ENCODE assay signal across 8 mouse cellular contexts in genomic region chr4:57039127-57040031, GRCm38 (mm10). TPM values are rescaled to one million over a fixed set of nuclear protein-coding genes. Genes with fewer than 3 reads are reported as not detected.
DNase-seq lines count a peak whose midpoint lies in the region; ATAC-seq lines count a peak whose summit lies in the region.

No protein-coding gene starts in this region.

- H3K9me3 ChIP-seq in heart, embryonic 14.5 days (ENCODE audit: control insufficient read depth, low read length): peaks cover 2% of the 10 kb centered on the region; the same call in 1 of the 2 replicates
- peaks cover 4% of the 10 kb centered on the region; the same call in 1 of the 2 replicates for H3K9me3 ChIP-seq in forebrain, embryonic 10.5 days

- H3K9ac ChIP-seq in heart, embryonic 14.5 days (ENCODE audit: low read length): peak overlapping the region; percentile 25; the same call in 1 of the 2 replicates

- H3K4me3 ChIP-seq in heart, embryonic 14.5 days (ENCODE audit: control insufficient read depth in 1 of 2, insufficient read depth in 1 of 2, low read depth in 1 of 2, low read length in 2 of 2): peak overlapping the region in 1 of 2 experiments; percentile 3; a peak in 1 of 4 replicates
- peak overlapping the region; percentile 50 for H3K4me3 ChIP-seq in forebrain, embryonic 10.5 days

- ATAC-seq in heart, embryonic 14.5 days (ENCODE audit: insufficient number of reproducible peaks, insufficient read depth, low FRiP score, low read depth): no peak

- intact Hi-C loops in left cerebral cortex, postnatal 4 days (cut with DNase I): no loop called here

- no peak overlapping the region for H3K27ac ChIP-seq in heart, embryonic 14.5 days (replicated peaks in 1 of 2; ENCODE audit: control insufficient read depth in 1 of 2, insufficient read depth in 1 of 2, low read depth in 2 of 2, low read length in 2 of 2)
- peak overlapping the region; percentile 75 for H3K27ac ChIP-seq in forebrain, embryonic 10.5 days

- 13% methylated on average over 23 of the region's 23 CpGs for WGBS in heart, embryonic 14.5 days
- 14% methylated on average over 23 of the region's 23 CpGs for WGBS in forebrain, embryonic 10.5 days

- H3K27me3 ChIP-seq in heart, embryonic 14.5 days (ENCODE audit: control insufficient read depth, insufficient read depth, low read length): no peaks in the 10 kb centered on the region
- H3K27me3 ChIP-seq in forebrain, embryonic 10.5 days (ENCODE audit: poor library complexity, severe bottlenecking): peaks cover 30% of the 10 kb centered on the region

- H3K4me2 ChIP-seq in heart, embryonic 14.5 days (ENCODE audit: low read length): peak overlapping the region; percentile 52

- no peak for DNase-seq in heart, postnatal 4 days
- peak; percentile 95 for DNase-seq in brain, adult 2 months (ENCODE audit: low read depth, low spot score)
- DNase-seq in forebrain, embryonic 10.5 days (ENCODE audit: extremely low spot score, low spot score): peak; percentile 27
- DNase-seq in left cerebral cortex, postnatal 4 days: peak; percentile 68
- DNase-seq in retina, embryonic 14.5 days (ENCODE audit: low spot score): peak; percentile 74
- no peak for DNase-seq in urinary bladder, postnatal 10 days (ENCODE audit: low spot score)
- DNase-seq in adrenal gland, postnatal 36 days: no peak

- peaks cover 3 to 7% of the 10 kb centered on the region in 2 experiments for H3K4me1 ChIP-seq in heart, embryonic 14.5 days (ENCODE audit: control insufficient read depth in 2 of 2, insufficient read depth in 2 of 2, low read length in 2 of 2)
- peaks cover 19% of the 10 kb centered on the region for H3K4me1 ChIP-seq in forebrain, embryonic 10.5 days

- H3K36me3 ChIP-seq in heart, embryonic 14.5 days (ENCODE audit: control insufficient read depth, insufficient read depth, low read length): no peaks in the 10 kb centered on the region
- H3K36me3 ChIP-seq in forebrain, embryonic 10.5 days (replicated peaks): no peaks in the 10 kb centered on the region

RNA-seq across cellular contexts. Expression of gene Frrs1l, which starts 49.2 kb away (rescaled TPM):
- polyA plus RNA-seq in heart, embryonic 14.5 days (2014; fragmentation: Nextera tagmentation; extraction: Ambion mirVana): 0.12 and 0.23 TPM in 2 replicates
- total RNA-seq in heart, postnatal 4 days (2021): under 1 TPM; 0.07 to 0.16 TPM
- polyA plus RNA-seq in forebrain, embryonic 10.5 days (2016; fragmentation: Nextera tagmentation; extraction: Ambion mirVana): 1.4 and 1.5 TPM in 2 replicates
- total RNA-seq in left cerebral cortex, postnatal 4 days (2021): 10 to 100 TPM; 58.8 to 61.8 TPM
- total RNA-seq in adrenal gland, postnatal 36 days (2021): under 1 TPM; 0.23 to 0.40 TPM

Comparison
In these comparisons a context has a peak if more than half of its experiments do, and no peak if none do; other contexts are left out.
1. DNase-seq: peak in brain, adult 2 months (single experiment), forebrain, embryonic 10.5 days (single experiment), left cerebral cortex, postnatal 4 days (single experiment) and retina, embryonic 14.5 days (single experiment); none in heart, postnatal 4 days (single experiment), urinary bladder, postnatal 10 days (single experiment) and adrenal gland, postnatal 36 days (0 of 2).
2. RNA of gene Frrs1l, which starts 49.2 kb away (total RNA-seq): 58.8 to 61.8 TPM in left cerebral cortex, postnatal 4 days; 0.23 to 0.40 TPM in adrenal gland, postnatal 36 days and 0.07 to 0.16 TPM in heart, postnatal 4 days; every median in the first group is over 10 times any median in the second.